Mouse (Mus musculus) small intestine, adult 2 months (tissue): ENCODE results near the gene Agap1. TPM values are rescaled to one million over a fixed set of nuclear protein-coding genes. Genes with fewer than 3 reads are reported as not detected.
A peak's percentile ranks its signal among the peaks of the same experiment; 100 is the strongest.

Experiments
- H3K27ac ChIP-seq: fragments of 200-500 bp; 2 replicates; pipeline ENCODE4 v1.5.1; 2012; ENCODE audit warnings: low read depth, low read length, control low read depth, inconsistent platforms; ENCODE audit not compliant: insufficient read depth
- H3K27me3 ChIP-seq: fragments of 200-500 bp; 2 replicates; pipeline ENCODE4 v1.6.1; 2012; ENCODE audit warnings: mild to moderate bottlenecking, moderate library complexity, low read length, inconsistent platforms; ENCODE audit not compliant: control insufficient read depth, insufficient read depth
- H3K36me3 ChIP-seq: fragments of 200-500 bp; 2 replicates; pipeline ENCODE4 v1.6.1; 2012; ENCODE audit warnings: mild to moderate bottlenecking, low read length, control low read depth, inconsistent platforms; ENCODE audit not compliant: control insufficient read depth, insufficient read depth
- H3K4me1 ChIP-seq: fragments of 200-500 bp; 2 replicates; pipeline ENCODE4 v1.6.1; 2012; ENCODE audit warnings: low read length, inconsistent platforms, mixed read lengths; ENCODE audit not compliant: control insufficient read depth, insufficient read depth, insufficient read length
- H3K4me3 ChIP-seq: fragments of 200-500 bp; 2 replicates; pipeline ENCODE4 v1.5.1; 2012; ENCODE audit warnings: low read depth, mild to moderate bottlenecking, control low read depth, inconsistent platforms, low read length, moderate library complexity
- CTCF ChIP-seq: fragments of 200-500 bp; IDR thresholded peaks from 2 replicates; pipeline ENCODE4 v1.5.1; 2012; ENCODE audit warnings: low read depth, mild to moderate bottlenecking, control low read depth, inconsistent platforms, low read length, moderate library complexity, mixed read lengths; ENCODE audit not compliant: insufficient replicate concordance, insufficient read length; ENCODE audit errors: extremely low read depth
- POLR2A ChIP-seq: fragments of 200-500 bp; IDR thresholded peaks from 2 replicates; pipeline ENCODE4 v1.6.1; 2012; ENCODE audit warnings: low read depth, mild to moderate bottlenecking, control low read depth, inconsistent platforms, low read length, moderate library complexity
- WGBS: fragments of 180-500 bp; shearing (Covaris S2); methylation state at CpG from one replicate; pipeline ENCODE4 v1.1.7; 2018; 5-methylcytosine and 5-hydroxymethylcytosine counted together
- polyA plus RNA-seq: library from polyadenylated mRNA; depleted of rRNA; stranded (reverse); fragments of >200 nt; gene quantifications from 2 replicates; pipeline ENCODE4 v1.2.3, GENCODE M21; 2012

The Agap1 gene
- polyA plus RNA-seq, 1 experiment, result 27.8 TPM

GRCm38 (mm10) chr1:89509196-89509595 is 54.6 kb downstream of the Agap1 start:
- no peaks in the 10 kb centered on the region for H3K27me3 ChIP-seq
- 53% methylated on average over 2 of the region's 2 CpGs for WGBS
- no peak overlapping the region for H3K4me3 ChIP-seq
- no peak for TF ChIP-seq POLR2A
- no peaks in the 10 kb centered on the region for H3K36me3 ChIP-seq
- peaks cover 29% of the 10 kb centered on the region for H3K4me1 ChIP-seq
- no peak overlapping the region for H3K27ac ChIP-seq

- WGBS, result 26% methylated on average over 8 of the region's 8 CpGs
- H3K4me3 ChIP-seq, result no peak overlapping the region
- no peaks in the 10 kb centered on the region for H3K27me3 ChIP-seq
- peak overlapping the region; percentile 65 for H3K27ac ChIP-seq
- peaks cover 23% of the 10 kb centered on the region for H3K4me1 ChIP-seq
- TF ChIP-seq CTCF (no peak), POLR2A (no peak)
- no peaks in the 10 kb centered on the region for H3K36me3 ChIP-seq
Observed at GRCm38 (mm10) chr1:89509763-89510340, 55.2 kb downstream of the Agap1 start.

DNA sequence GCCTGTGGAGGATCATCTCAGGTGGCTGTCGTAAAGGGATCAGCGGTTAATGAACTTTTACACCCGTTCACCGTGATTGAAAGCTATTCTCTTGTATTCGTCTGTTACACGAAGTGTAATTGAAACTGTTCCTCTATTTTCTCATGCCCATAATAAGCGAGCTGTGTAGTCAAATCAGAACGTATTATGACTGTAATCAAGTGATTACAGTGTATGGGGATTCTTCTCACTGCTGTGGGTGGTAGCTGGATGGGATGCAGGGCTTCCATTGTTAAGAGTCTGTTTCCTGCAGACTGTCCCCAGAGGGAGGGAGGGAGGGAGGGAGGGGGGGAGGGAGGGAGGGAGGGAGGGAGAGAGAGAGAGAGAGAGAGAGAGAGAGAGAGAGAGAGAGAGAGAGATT is 56.1 kb downstream of the Agap1 start:
- Histone ChIP-seq H3K4me1 (peaks cover 19% of the 10 kb centered on the region), H3K36me3 (no peaks in the 10 kb centered on the region), H3K27ac (no peak overlapping the region), H3K4me3 (no peak overlapping the region), H3K27me3 (no peaks in the 10 kb centered on the region)
- 38% methylated on average over 8 of the region's 8 CpGs for WGBS
- TF ChIP-seq CTCF (no peak), POLR2A (no peak)

GRCm38 (mm10) chr1:89513616-89514283 is 59.1 kb downstream of the Agap1 start:
- Histone ChIP-seq H3K27me3 (no peaks in the 10 kb centered on the region), H3K4me1 (peaks cover 21% of the 10 kb centered on the region), H3K27ac (no peak overlapping the region), H3K36me3 (no peaks in the 10 kb centered on the region), H3K4me3 (no peak overlapping the region)
- TF ChIP-seq CTCF, result no peak
- no peak for TF ChIP-seq POLR2A
- WGBS, result 39% methylated on average over 8 of the region's 8 CpGs

DNA sequence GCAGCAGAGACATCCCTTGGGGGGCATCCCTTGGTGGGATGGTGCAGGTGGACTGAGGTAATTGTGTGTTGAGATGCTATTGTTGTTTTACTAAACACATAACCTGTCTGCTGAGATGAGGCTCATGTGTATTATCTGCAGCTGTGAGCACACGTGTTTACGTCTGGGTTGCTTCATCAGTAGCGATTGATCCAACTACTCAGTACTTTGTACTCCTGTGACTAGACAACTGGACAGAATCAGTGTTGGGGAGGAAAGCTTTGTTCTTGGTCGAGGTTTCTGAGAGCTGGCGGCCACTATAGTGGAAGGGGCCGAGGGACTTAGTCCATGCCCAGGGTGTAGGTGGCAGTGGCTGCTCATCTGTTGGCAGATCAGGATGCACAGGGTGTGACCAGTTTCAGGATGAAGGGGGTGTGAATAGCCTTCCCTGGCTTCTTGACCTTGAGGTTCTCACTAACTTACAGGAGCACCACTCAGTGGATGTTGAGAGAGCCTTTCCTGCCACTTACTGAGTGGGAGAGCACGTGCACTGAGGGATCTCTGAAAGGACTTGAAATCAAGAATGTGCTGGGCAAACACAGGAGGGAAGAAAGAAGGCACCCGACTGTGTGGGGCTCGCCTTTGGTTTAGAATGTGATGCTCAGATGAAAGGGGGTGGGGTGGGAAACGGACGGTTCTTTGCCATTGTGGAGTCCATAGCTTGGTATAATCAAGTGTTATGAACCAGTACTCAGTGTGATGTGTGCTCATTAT is 61.4 kb downstream of the Agap1 start:
- 69% methylated on average over 11 of the region's 11 CpGs for WGBS
- Histone ChIP-seq H3K27me3 (no peaks in the 10 kb centered on the region), H3K4me1 (peaks cover 14% of the 10 kb centered on the region), H3K36me3 (no peaks in the 10 kb centered on the region), H3K4me3 (no peak overlapping the region), H3K27ac (no peak overlapping the region)
- TF ChIP-seq POLR2A (no peak), CTCF (no peak)

- Histone ChIP-seq H3K27me3 (no peaks in the 10 kb centered on the region), H3K4me3 (no peak overlapping the region), H3K4me1 (peaks cover 10% of the 10 kb centered on the region; the same call in 1 of the 2 replicates), H3K27ac (no peak overlapping the region), H3K36me3 (no peaks in the 10 kb centered on the region)
- 77% methylated on average over 5 of the region's 5 CpGs for WGBS
- TF ChIP-seq POLR2A (no peak), CTCF (no peak)
Observed at GRCm38 (mm10) chr1:89517817-89518216, 63.2 kb downstream of the Agap1 start.
